Mouse (Mus musculus) thymus, adult 2 months (tissue): ENCODE measurements around the gene Olfr1174-ps. TPM values are rescaled to one million over a fixed set of nuclear protein-coding genes. Genes with fewer than 3 reads are reported as not detected.

Experiments used
- DNase-seq: peaks from one replicate; pipeline ENCODE4 v3.0.0; 2021
- H3K27ac ChIP-seq: fragments of 200-500 bp; 2 replicates; pipeline ENCODE4 v1.5.1; 2012; ENCODE audit warnings: low read length, control low read depth; ENCODE audit not compliant: control insufficient read depth, insufficient read depth
- H3K27me3 ChIP-seq: fragments of 200-500 bp; 2 replicates; pipeline ENCODE4 v1.6.1; 2012; ENCODE audit warnings: mild to moderate bottlenecking, low read length, moderate library complexity, mixed read lengths; ENCODE audit not compliant: control insufficient read depth, insufficient read depth
- H3K36me3 ChIP-seq: fragments of 200-500 bp; 2 replicates; pipeline ENCODE4 v1.6.1; 2012; ENCODE audit warnings: mild to moderate bottlenecking, low read length, moderate library complexity; ENCODE audit not compliant: control insufficient read depth, insufficient read depth
- H3K4me1 ChIP-seq: fragments of 200-500 bp; replicated peaks from 2 replicates; pipeline ENCODE4 v1.6.1; 2012; ENCODE audit warnings: low read length; ENCODE audit not compliant: control insufficient read depth, insufficient read depth
- H3K4me3 ChIP-seq: fragments of 200-500 bp; 2 replicates; pipeline ENCODE4 v1.5.1; 2012; ENCODE audit warnings: mild to moderate bottlenecking, low read length, control low read depth, moderate library complexity; ENCODE audit not compliant: control insufficient read depth, insufficient read depth
- CTCF ChIP-seq: fragments of 200-500 bp; IDR thresholded peaks from 2 replicates; pipeline ENCODE4 v1.5.1; 2012; ENCODE audit warnings: mild to moderate bottlenecking, control low read depth, low read length, moderate library complexity, borderline replicate concordance; ENCODE audit not compliant: control insufficient read depth, poor library complexity, insufficient read depth; ENCODE audit errors: extremely low read depth
- POLR2A ChIP-seq: fragments of 200-500 bp; IDR thresholded peaks from 2 replicates; pipeline ENCODE4 v1.6.1; 2012; ENCODE audit warnings: mild to moderate bottlenecking, low read length, control low read depth, moderate library complexity; ENCODE audit not compliant: control insufficient read depth, poor library complexity, insufficient read depth; ENCODE audit errors: extremely low read depth
- WGBS: fragments of 180-500 bp; shearing (Covaris S2); methylation state at CpG from one replicate; pipeline ENCODE4 v1.1.7; 2018; 5-methylcytosine and 5-hydroxymethylcytosine counted together
- polyA plus RNA-seq: library from polyadenylated mRNA; depleted of rRNA; stranded (reverse); fragments of >200 nt; gene quantifications from 2 replicates; pipeline ENCODE4 v1.2.3, GENCODE M21; 2012; rRNA removed

The Olfr1174-ps gene
- 0.05 TPM in 1 of 2 replicates, not detected in the other for polyA plus RNA-seq

GRCm38 (mm10) chr2:88315035-88315434 is at the start of gene Olfr1174-ps:
Olfr1174-ps (minus strand) TSS chr2:88315135.
- Histone ChIP-seq H3K36me3 (no peaks in the 10 kb centered on the region), H3K4me1 (no peaks in the 10 kb centered on the region), H3K27ac (no peak within 1 kb of the TSS), H3K4me3 (no peak within 1 kb of the TSS), H3K27me3 (no peaks in the 10 kb centered on the region)
- no peak for DNase-seq
- WGBS = 97% methylated on average over 4 of the region's 4 CpGs
- TF ChIP-seq POLR2A (no peak), CTCF (no peak)

- TF ChIP-seq CTCF = no peak
- no peak for TF ChIP-seq POLR2A
- Histone ChIP-seq H3K4me1 (no peaks in the 10 kb centered on the region), H3K36me3 (no peaks in the 10 kb centered on the region), H3K4me3 (no peak overlapping the region), H3K27ac (no peak overlapping the region), H3K27me3 (no peaks in the 10 kb centered on the region)
- DNase-seq = no peak
- 4% methylated on average over 2 of the region's 2 CpGs for WGBS
Observed at GRCm38 (mm10) chr2:88356304-88356703, 41.4 kb upstream of the Olfr1174-ps start.

- TF ChIP-seq POLR2A (no peak), CTCF (no peak)
- H3K27ac ChIP-seq = no peak within 1 kb of the TSS
- no peaks in the 10 kb centered on the region for H3K36me3 ChIP-seq
- H3K4me3 ChIP-seq = no peak within 1 kb of the TSS
- H3K4me1 ChIP-seq = no peaks in the 10 kb centered on the region
- no peak for DNase-seq
- 87% methylated on average over 1 of the region's 1 CpGs for WGBS
- no peaks in the 10 kb centered on the region for H3K27me3 ChIP-seq
Observed at GRCm38 (mm10) chr2:88346392-88346791, 31.5 kb upstream of the Olfr1174-ps start, which contains the start of gene Olfr1177-ps. Olfr1177-ps (minus strand) TSS chr2:88346492.

GRCm38 (mm10) chr2:88336421-88336820 is 21.5 kb upstream of the Olfr1174-ps start, which contains the start of gene Olfr1176:
Olfr1176 (plus strand) TSS chr2:88336721.
- Histone ChIP-seq H3K36me3 (no peaks in the 10 kb centered on the region), H3K4me3 (no peak within 1 kb of the TSS), H3K27ac (no peak within 1 kb of the TSS), H3K27me3 (no peaks in the 10 kb centered on the region), H3K4me1 (no peaks in the 10 kb centered on the region)
- DNase-seq = no peak
- 76% methylated on average over 1 of the region's 1 CpGs for WGBS
- TF ChIP-seq CTCF (no peak), POLR2A (no peak)

- no peak for DNase-seq
- Histone ChIP-seq H3K4me1 (no peaks in the 10 kb centered on the region), H3K4me3 (no peak within 1 kb of the TSS), H3K27me3 (no peaks in the 10 kb centered on the region), H3K36me3 (no peaks in the 10 kb centered on the region), H3K27ac (no peak within 1 kb of the TSS)
- TF ChIP-seq CTCF = no peak
- no peak for TF ChIP-seq POLR2A
- 89% methylated on average over 2 of the region's 2 CpGs for WGBS
Observed at GRCm38 (mm10) chr2:88327115-88327514, 12.2 kb upstream of the Olfr1174-ps start, which contains the start of gene Olfr1175-ps. Olfr1175-ps (minus strand) TSS chr2:88327215.

GRCm38 (mm10) chr2:88279775-88280174 is 35.2 kb downstream of the Olfr1174-ps start, which contains the start of gene Olfr1173:
Olfr1173 (minus strand) TSS chr2:88279875.
- TF ChIP-seq CTCF = no peak
- no peak for TF ChIP-seq POLR2A
- no peak for DNase-seq
- no peaks in the 10 kb centered on the region for H3K4me1 ChIP-seq
- no peaks in the 10 kb centered on the region for H3K27me3 ChIP-seq
- H3K36me3 ChIP-seq = no peaks in the 10 kb centered on the region
- H3K4me3 ChIP-seq = no peak within 1 kb of the TSS
- H3K27ac ChIP-seq = no peak within 1 kb of the TSS

Other genes starting within 250 kb of the Olfr1174-ps start
- gene Olfr1163, start 243.3 kb downstream of the Olfr1174-ps start, polyA plus RNA-seq = not detected in 2 replicates
- gene Olfr1164, start 221.2 kb downstream of the Olfr1174-ps start, polyA plus RNA-seq = not detected in 2 replicates
- not detected in 2 replicates for gene Olfr1166, start 186.9 kb downstream of the Olfr1174-ps start, polyA plus RNA-seq
- gene Olfr1167, start 159.9 kb downstream of the Olfr1174-ps start, polyA plus RNA-seq = not detected in 2 replicates
- not detected in 2 replicates for gene Olfr1168, start 133.3 kb downstream of the Olfr1174-ps start, polyA plus RNA-seq
- not detected in 2 replicates for gene Olfr1170, start 86.8 kb downstream of the Olfr1174-ps start, polyA plus RNA-seq
- not detected in 2 replicates for gene Olfr1173, start 35.3 kb downstream of the Olfr1174-ps start, polyA plus RNA-seq
- gene Olfr1175-ps, start 12.1 kb upstream of the Olfr1174-ps start, polyA plus RNA-seq = not detected in 2 replicates
- not detected in 2 replicates for gene Olfr1176, start 21.6 kb upstream of the Olfr1174-ps start, polyA plus RNA-seq
- gene Olfr1177-ps, start 31.4 kb upstream of the Olfr1174-ps start, polyA plus RNA-seq = not detected in 2 replicates
- gene Olfr1178, start 71.9 kb upstream of the Olfr1174-ps start, polyA plus RNA-seq = not detected in 2 replicates
- not detected in 2 replicates for gene Olfr1179, start 91.3 kb upstream of the Olfr1174-ps start, polyA plus RNA-seq
- not detected in 2 replicates for gene Olfr1180, start 104.0 kb upstream of the Olfr1174-ps start, polyA plus RNA-seq
- not detected in 2 replicates for gene Olfr1181, start 111.0 kb upstream of the Olfr1174-ps start, polyA plus RNA-seq
- gene Gm13757, start 134.0 kb upstream of the Olfr1174-ps start, polyA plus RNA-seq = not detected in 2 replicates
- gene Olfr1183, start 139.7 kb upstream of the Olfr1174-ps start, polyA plus RNA-seq = not detected in 2 replicates
- gene Olfr1184, start 168.5 kb upstream of the Olfr1174-ps start, polyA plus RNA-seq = not detected in 2 replicates
- not detected in 2 replicates for gene Olfr1185-ps1, start 178.2 kb upstream of the Olfr1174-ps start, polyA plus RNA-seq
- not detected in 2 replicates for gene Olfr1186, start 203.4 kb upstream of the Olfr1174-ps start, polyA plus RNA-seq
- not detected in 2 replicates for gene Olfr1188, start 241.8 kb upstream of the Olfr1174-ps start, polyA plus RNA-seq